Mouse (Mus musculus): Measurements from ENCODE around the gene Pole3.

DNA sequence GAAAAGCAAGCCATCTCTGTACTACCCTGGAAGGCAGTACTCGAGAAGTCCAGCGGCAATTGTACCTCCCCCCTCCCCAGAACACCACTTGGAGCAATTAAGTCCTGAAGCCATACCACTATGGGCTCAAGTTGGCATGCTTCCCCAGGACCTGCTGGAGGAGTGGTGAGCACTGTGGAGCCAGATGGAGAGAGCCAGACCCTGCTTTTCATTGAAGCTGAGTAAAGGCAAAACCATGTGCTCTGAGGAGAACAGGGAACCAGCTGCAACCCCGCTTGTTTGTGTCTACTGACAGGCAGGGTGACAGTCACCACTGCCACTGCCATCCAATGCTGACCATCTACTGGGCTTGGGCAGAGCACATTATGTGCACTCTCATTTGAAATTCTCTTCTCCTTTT, 16.9 kb upstream of the Pole3 start:
- no peak for TF ChIP-seq POLR2A (IDR thresholded peaks at IDR 0.05; ENCODE audit: low read depth, low read length)
- no peak for TF ChIP-seq CTCF (IDR thresholded peaks at IDR 0.05; ENCODE audit: extremely low read depth, insufficient read length, insufficient replicate concordance, low read depth, low read length)
